Mouse (Mus musculus): ENCODE data around the gene Acvr2a. TPM values are rescaled to one million over a fixed set of nuclear protein-coding genes. Genes with fewer than 3 reads are reported as not detected.
"Not testable (repeated sequence)": the region's sequence is repeated elsewhere in the genome, so short reads cannot be mapped to it uniquely, and the experiment has no call there.

Acvr2a gene
- polyA plus RNA-seq, 1 experiment from 2014 or later, result 27.5 TPM

DNA sequence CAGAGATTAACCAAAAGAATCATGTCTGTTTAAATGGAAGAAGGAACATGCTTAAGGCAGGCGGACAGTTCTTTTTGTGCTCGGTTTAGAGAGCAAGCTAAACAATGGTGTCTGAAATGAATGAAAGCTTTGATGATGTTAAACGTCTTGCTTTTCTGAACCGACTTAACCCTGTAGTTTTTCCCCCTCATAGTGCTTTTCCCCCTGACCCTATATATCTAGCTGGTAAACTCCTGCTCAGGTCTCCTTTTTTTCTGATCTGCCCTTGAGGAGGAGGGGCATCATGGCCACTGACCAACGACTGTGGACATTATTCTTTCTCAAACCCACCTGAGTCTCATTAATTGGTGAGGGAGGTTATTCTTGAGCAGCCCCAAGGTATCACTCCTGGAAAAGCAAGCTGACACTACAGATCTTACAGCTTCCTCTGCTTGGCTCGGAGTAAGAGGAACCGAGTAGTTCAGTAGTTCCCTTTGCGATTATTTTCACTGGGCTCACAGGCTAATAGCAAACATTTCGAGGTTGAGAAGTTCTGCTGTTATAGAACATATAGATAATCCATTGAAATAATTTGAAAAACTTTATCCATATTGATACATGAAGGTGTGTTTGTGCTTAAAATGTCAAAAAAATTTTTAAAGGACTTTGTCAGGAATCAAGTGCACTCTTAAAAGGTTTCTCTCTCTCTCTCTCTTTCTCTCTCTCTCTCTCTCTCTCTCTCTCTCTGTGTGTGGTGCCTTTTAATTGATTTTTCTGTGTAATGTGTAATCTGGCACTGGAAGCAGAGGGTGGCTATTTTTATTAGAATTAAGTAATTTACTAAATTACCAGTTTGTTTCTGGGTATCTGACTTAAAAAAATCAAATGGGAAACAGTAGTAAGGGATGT lies 2.5 kb downstream of the Acvr2a start:
- Histone ChIP-seq H3K36me3 (no peaks in the 10 kb centered on the region), H3K4me2 (replicated peaks) (peak overlapping the region; percentile 61), H3K27me3 (no peaks in the 10 kb centered on the region), H3K4me1 (0 out of 2 replicates have a peak, but pooled peaks cover 4% of the 10 kb centered on the region), H3K27ac (no peak overlapping the region), H3K4me3 (peak overlapping the region; percentile 83), H3K9ac (peak overlapping the region; percentile 85), H3K9me3 (no peaks in the 10 kb centered on the region)
- 17% methylated on average over 9 of the region's 9 CpGs for WGBS
- no peak for ATAC-seq (ENCODE audit: insufficient number of reproducible peaks, insufficient read depth, low FRiP score, low TSS enrichment)

DNA sequence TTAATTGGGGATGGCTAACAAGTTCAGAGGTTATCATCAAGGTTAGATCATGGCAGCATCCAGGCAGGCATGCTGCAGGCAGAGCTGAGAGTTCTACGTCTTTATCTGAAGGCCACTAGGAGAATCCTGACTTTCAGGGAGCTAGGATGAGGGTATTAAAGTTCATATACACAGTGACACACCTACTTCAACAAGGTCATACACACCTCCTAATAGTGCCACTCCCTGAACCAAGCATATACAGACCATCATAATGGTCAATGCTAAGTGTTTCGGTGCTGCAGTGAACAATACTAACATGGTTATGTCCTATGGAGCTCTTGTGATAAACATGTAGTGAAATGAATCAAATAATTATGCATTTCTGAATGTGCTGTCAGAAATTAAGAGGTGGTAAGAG lies 12.0 kb downstream of the Acvr2a start:
- Histone ChIP-seq H3K27me3 (no peaks in the 10 kb centered on the region), H3K4me3 (no peak overlapping the region), H3K4me2 (replicated peaks) (no peak overlapping the region), H3K9me3 (no peaks in the 10 kb centered on the region), H3K27ac (no peak overlapping the region), H3K36me3 (no peaks in the 10 kb centered on the region), H3K9ac (no peak overlapping the region), H3K4me1 (no peaks in the 10 kb centered on the region)
- no peak for ATAC-seq (ENCODE audit: insufficient number of reproducible peaks, insufficient read depth, low FRiP score, low TSS enrichment)
- WGBS, result 94% methylated on average over 2 of the region's 2 CpGs

DNA sequence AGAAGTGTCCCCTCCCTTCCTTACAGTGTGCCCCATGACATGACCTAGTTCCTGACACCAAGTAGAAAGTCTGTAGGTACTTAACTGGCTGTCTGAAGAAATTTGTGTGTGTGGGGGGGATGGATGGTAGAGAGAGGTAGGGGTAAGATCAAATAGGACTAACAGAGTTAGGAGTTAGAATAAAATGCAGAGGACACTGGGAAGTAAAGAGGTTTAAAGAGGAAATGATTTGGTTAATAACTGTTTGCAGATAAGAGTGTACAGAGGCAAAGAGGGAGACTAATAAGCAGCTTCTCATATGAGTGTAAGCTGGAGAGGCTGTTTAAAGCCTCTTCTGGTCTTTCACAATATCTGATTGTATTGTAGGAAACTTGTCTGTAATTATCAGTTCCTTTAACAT lies 12.5 kb downstream of the Acvr2a start:
- Histone ChIP-seq H3K4me3 (no peak overlapping the region), H3K36me3 (no peaks in the 10 kb centered on the region), H3K27me3 (no peaks in the 10 kb centered on the region), H3K27ac (no peak overlapping the region), H3K9ac (no peak overlapping the region), H3K4me1 (no peaks in the 10 kb centered on the region), H3K4me2 (replicated peaks) (no peak overlapping the region), H3K9me3 (no peaks in the 10 kb centered on the region)
- ATAC-seq (ENCODE audit: insufficient number of reproducible peaks, insufficient read depth, low FRiP score, low TSS enrichment), result no peak

GRCm38 (mm10) chr2:48830492-48830891 lies 16.6 kb downstream of the Acvr2a start:
- ATAC-seq (ENCODE audit: insufficient number of reproducible peaks, insufficient read depth, low FRiP score, low TSS enrichment), result no peak
- H3K27me3 ChIP-seq, result no peaks in the 10 kb centered on the region
- H3K9ac ChIP-seq, result no peak overlapping the region
- no peaks in the 10 kb centered on the region for H3K36me3 ChIP-seq
- no peaks in the 10 kb centered on the region for H3K4me1 ChIP-seq
- H3K4me3 ChIP-seq, result no peak overlapping the region
- WGBS, result 96% methylated on average over 2 of the region's 2 CpGs
- no peaks in the 10 kb centered on the region for H3K9me3 ChIP-seq
- H3K4me2 ChIP-seq (replicated peaks), result no peak overlapping the region
- H3K27ac ChIP-seq, result no peak overlapping the region

DNA sequence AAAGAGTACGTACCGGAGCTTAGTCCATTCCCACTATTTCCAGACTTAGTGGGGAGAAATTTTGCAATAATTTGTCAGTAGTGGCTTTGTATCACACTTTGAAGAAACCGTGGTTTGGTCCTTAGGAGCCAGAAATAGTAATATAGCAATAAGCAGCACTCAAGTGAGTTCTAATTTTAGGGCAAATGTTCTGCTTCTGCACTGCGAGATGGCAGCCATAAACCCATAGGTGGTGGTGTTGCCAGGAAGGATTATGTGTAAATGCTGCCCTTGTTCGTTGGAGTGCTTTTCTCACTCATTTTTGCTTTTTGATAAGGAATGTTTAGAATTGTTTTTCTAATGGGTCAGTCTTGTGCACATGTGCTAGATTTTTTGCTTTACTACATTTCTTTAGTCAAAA lies 18.4 kb downstream of the Acvr2a start:
- no peak for ATAC-seq (ENCODE audit: insufficient number of reproducible peaks, insufficient read depth, low FRiP score, low TSS enrichment)
- no peaks in the 10 kb centered on the region for H3K4me1 ChIP-seq
- no peak overlapping the region for H3K4me2 ChIP-seq (replicated peaks)
- no peak overlapping the region for H3K4me3 ChIP-seq
- H3K9me3 ChIP-seq, result no peaks in the 10 kb centered on the region
- H3K27ac ChIP-seq, result no peak overlapping the region
- 86% methylated on average over 5 of the region's 5 CpGs for WGBS
- H3K36me3 ChIP-seq, result no peaks in the 10 kb centered on the region
- no peak overlapping the region for H3K9ac ChIP-seq
- H3K27me3 ChIP-seq, result no peaks in the 10 kb centered on the region

- WGBS, result 62% methylated on average over 3 of the region's 3 CpGs
- Histone ChIP-seq H3K4me2 (replicated peaks) (no peak overlapping the region), H3K4me1 (no peaks in the 10 kb centered on the region), H3K4me3 (no peak overlapping the region), H3K9ac (no peak overlapping the region), H3K36me3 (no peaks in the 10 kb centered on the region), H3K9me3 (no peaks in the 10 kb centered on the region), H3K27ac (no peak overlapping the region), H3K27me3 (no peaks in the 10 kb centered on the region)
- no peak for ATAC-seq (ENCODE audit: insufficient number of reproducible peaks, insufficient read depth, low FRiP score, low TSS enrichment)
These were observed 20.1 kb downstream of the Acvr2a start for GRCm38 (mm10) chr2:48833884-48834450.

DNA sequence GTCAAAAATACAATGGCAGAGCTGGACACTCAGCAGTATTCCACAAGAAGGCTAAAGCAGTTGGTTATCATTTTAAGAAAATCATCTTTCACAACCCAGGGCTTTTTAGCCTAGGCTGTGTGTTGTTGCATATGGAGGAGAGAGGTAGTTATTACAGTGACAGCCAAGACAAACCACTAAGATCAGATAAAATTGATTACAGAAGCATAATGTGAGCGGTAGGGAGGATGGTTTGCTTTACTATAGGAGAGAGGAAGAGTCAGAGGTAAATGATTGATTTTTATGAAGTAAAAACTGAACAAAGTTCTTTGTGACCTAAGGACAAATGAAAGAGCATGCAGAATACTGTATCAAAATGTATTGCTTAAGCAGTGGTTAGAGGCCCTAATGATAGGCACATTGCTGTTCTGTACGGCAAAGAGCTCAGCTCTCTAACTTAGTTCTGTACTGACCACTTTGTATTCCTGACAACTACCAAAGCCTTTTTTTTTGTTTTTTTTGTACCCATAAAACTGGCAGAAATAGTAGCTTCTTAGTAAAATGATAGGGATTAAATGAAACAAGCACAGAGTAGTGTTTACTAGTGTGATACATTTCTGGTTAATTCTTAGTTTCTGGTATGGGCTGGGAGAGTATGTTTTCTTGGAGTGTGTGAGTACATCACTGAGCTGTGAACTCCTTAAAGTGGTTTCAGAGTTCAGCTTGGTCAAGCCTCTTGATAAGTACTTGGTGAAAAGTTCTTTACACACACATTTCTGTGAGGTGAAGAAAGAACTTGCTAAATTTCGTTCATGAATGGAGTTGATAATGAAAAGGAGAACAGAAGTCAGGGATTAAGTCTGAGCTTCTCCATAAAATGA lies 27.9 kb downstream of the Acvr2a start:
- Histone ChIP-seq H3K9me3 (no peaks in the 10 kb centered on the region), H3K4me3 (no peak overlapping the region), H3K27me3 (no peaks in the 10 kb centered on the region), H3K27ac (no peak overlapping the region), H3K9ac (no peak overlapping the region), H3K4me2 (replicated peaks) (no peak overlapping the region), H3K36me3 (no peaks in the 10 kb centered on the region), H3K4me1 (0 out of 2 replicates have a peak, but pooled peaks cover 3% of the 10 kb centered on the region)
- 78% methylated on average over 3 of the region's 3 CpGs for WGBS
- ATAC-seq (ENCODE audit: insufficient number of reproducible peaks, insufficient read depth, low FRiP score, low TSS enrichment), result no peak

- H3K4me2 ChIP-seq (replicated peaks), result no peak overlapping the region
- H3K36me3 ChIP-seq, result no peaks in the 10 kb centered on the region
- WGBS, result 74% methylated on average over 2 of the region's 2 CpGs
- no peak overlapping the region for H3K4me3 ChIP-seq
- H3K4me1 ChIP-seq, result 0 out of 2 replicates have a peak, but pooled peaks cover 3% of the 10 kb centered on the region
- H3K27me3 ChIP-seq, result no peaks in the 10 kb centered on the region
- no peak overlapping the region for H3K9ac ChIP-seq
- H3K27ac ChIP-seq, result no peak overlapping the region
- no peak for ATAC-seq (ENCODE audit: insufficient number of reproducible peaks, insufficient read depth, low FRiP score, low TSS enrichment)
- H3K9me3 ChIP-seq, result no peaks in the 10 kb centered on the region
These were observed 32.9 kb downstream of the Acvr2a start for GRCm38 (mm10) chr2:48846689-48847398.

DNA sequence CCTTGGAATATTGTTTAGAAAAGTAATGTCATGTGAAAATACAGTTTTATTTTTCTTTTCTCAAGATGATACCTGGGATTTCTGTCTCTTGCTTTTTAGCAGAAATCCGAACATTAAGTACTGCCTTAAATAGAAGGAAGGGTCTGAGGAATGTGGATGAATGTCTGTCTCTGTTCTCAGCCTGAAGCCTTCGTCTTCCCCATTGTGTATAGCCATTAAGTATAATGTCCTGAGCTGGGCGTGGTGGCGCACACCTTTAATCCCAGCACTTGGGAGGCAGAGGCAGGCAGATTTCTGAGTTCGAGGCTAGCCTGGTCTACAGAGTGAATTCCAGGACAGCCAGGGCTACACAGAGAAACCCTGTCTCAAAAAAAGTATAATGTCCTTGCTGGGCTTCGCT lies 51.7 kb downstream of the Acvr2a start:
- not testable (repeated sequence) for H3K9me3 ChIP-seq; H3K36me3 ChIP-seq; H3K4me1 ChIP-seq; H3K27me3 ChIP-seq; H3K4me2 ChIP-seq (replicated peaks); H3K9ac ChIP-seq; H3K4me3 ChIP-seq; ATAC-seq (ENCODE audit: insufficient number of reproducible peaks, insufficient read depth, low FRiP score, low TSS enrichment); H3K27ac ChIP-seq
- 92% methylated on average over 6 of the region's 6 CpGs for WGBS

DNA sequence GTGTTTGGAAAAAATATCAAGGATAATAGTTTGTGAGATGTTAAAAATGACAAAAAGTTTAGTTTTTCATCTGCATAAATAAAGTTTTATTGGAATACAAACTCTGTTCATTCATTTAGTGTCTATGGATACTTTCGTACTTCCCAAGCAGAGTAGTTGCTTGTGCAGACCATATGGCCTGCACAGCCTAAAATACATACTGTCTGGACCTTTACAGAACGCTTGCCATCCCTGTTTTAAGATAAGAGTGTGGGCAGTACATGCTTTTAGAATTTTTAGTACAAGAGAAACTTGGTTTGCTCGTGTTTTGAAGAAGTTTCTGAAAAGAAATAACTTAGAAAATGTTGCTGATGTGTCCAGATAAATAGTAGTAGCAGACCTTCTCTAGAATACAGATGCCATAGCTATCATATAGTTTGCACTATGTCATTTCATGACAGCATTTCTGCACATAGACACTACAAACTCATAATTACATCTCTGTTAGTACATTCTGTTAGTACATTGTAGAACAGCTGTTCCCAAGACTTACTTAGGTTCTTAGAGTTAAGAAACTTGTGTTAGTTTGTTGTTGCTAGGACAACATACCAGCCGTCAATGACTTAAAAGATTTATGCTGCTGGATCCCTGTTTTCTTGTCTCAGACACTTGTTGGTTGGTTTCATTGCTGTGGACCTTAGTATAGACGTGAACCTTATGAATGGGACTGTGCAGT lies 54.4 kb downstream of the Acvr2a start:
- no peak overlapping the region for H3K9ac ChIP-seq
- no peaks in the 10 kb centered on the region for H3K9me3 ChIP-seq
- 85% methylated on average over 5 of the region's 5 CpGs for WGBS
- no peak overlapping the region for H3K4me2 ChIP-seq (replicated peaks)
- no peaks in the 10 kb centered on the region for H3K36me3 ChIP-seq
- no peak for ATAC-seq (ENCODE audit: insufficient number of reproducible peaks, insufficient read depth, low FRiP score, low TSS enrichment)
- H3K4me3 ChIP-seq, result no peak overlapping the region
- no peak overlapping the region for H3K27ac ChIP-seq
- H3K4me1 ChIP-seq, result 0 out of 2 replicates have a peak, but pooled peaks cover 3% of the 10 kb centered on the region
- H3K27me3 ChIP-seq, result no peaks in the 10 kb centered on the region

- ATAC-seq (ENCODE audit: insufficient number of reproducible peaks, insufficient read depth, low FRiP score, low TSS enrichment), result no peak
- no peaks in the 10 kb centered on the region for H3K36me3 ChIP-seq
- H3K9me3 ChIP-seq, result no peaks in the 10 kb centered on the region
- no peak overlapping the region for H3K4me3 ChIP-seq
- H3K4me1 ChIP-seq, result 0 out of 2 replicates have a peak, but pooled peaks cover 3% of the 10 kb centered on the region
- H3K27me3 ChIP-seq, result no peaks in the 10 kb centered on the region
- no peak overlapping the region for H3K4me2 ChIP-seq (replicated peaks)
- no peak overlapping the region for H3K27ac ChIP-seq
- no peak overlapping the region for H3K9ac ChIP-seq
These were observed 72.0 kb downstream of the Acvr2a start for GRCm38 (mm10) chr2:48885945-48886344.
